Mouse (Mus musculus) layer of hippocampus, postnatal 36 days (tissue): ENCODE data around the gene Gsto2. TPM values are rescaled to one million over a fixed set of nuclear protein-coding genes. Genes with fewer than 3 reads are reported as not detected.

Experiments used
- DNase-seq, 2 experiments: peaks; one replicate each; pipeline ENCODE4 v3.0.0; 2022
- total RNA-seq, 2 experiments: library from RNA; stranded (reverse); gene quantifications; 2 replicates each; pipeline ENCODE4 v1.2.3; 2021

Gene Gsto2
- total RNA-seq, 2 experiments from 2014 or later: 2.7 to 3.1 TPM

DNA sequence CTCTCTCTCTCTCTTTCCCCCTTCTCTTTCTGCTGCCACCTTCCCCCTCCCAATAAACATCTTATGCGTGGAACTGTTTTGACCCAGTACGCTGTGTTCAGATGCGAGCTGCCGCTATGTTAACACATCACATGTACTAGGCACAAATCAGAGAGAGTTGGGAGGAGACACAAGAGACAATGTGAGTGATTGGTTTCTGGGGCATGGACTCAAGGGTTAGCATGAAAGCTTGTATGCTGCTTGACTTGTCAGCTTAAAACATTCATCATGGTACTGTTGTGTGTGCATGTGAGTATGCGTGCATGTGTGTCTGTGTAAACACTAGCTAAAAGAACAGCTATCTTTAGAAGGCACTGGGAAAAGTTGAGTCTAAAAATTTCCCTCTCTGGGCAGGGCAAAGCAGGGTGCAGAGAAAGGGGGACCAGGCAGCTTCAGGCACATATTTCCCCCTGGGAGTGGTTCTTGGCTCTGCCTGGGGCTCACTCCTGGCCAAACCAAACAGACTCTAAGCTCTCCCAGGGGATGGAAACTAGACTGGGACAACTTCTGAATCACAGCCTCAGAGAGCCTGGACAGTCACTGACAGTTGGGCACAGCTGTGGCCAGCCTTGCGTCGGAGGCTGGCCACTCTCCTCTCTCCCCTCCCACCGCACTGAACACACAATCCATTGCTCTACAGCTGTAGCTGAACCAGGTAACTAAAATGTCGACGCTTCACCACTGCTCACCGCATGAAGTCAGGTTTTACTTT, 26.4 kb downstream of the Gsto2 start:
- DNase-seq: no peak

DNA sequence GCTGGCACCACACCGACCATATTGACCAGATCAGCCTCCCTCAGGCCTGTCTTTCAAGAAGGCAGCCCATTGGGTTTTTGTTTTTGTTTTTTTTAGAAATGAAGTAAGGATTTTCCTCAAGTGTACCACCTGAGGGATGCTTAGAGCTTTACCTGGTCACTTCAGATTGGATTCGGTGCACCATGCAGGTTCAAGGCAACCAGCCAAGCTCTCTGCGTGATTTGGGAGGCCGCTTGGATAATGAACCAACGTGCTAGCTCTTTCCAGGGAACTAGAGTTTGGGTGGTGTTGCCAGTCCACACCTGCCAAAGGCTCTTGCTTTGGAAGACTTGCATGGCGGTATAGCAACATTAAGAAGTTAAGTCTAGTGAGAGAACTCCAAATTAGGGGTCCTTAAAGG, 27.8 kb downstream of the Gsto2 start:
- no peak for DNase-seq

DNA sequence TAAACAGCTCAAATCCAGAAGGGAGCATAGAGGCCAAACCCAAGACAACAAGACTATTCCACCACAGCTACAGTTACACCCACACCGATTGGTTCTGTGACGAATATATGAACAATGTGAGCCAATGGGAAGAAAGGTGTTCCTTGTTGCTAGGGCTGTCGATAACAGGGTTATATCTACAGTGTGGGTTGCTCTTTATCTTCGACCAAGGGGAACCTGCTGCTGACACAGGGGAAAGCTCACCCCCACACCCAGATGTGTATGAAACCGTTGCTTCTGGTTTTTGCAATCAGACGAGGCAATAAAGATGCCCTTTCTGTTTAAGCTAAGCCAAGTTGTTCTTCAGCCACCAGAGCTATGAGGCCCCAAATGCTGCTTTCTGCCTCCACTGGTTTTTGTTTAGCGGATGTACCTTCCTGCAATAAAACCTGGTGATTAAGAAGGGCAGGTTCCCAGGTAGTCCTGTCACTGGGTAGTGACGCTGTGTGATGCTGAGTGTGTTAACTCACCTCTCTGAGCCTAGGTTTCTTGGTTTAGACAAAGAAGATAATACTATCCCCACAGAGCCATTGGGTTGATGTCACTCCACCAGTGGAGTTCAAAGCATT, 33.2 kb downstream of the Gsto2 start:
- DNase-seq: no peak

DNA sequence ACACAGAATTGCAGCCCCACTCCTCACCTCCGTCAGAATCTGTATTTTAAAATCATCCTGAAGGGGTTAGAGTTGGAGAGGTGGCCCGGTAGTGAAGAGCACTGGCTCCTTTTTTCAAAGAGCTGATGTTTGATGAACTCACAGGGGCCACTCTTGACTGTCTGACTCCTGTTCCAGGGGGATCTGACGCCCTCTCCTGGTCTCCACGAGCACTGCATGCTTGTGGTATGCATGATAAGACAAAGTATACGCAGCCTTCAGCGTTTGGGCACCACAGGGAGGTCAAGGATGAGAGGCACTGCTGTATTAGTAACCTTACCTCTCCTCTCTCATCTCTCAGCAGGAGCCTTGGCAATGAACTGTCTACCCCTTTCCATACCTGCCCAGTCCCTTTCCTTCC, 34.7 kb downstream of the Gsto2 start:
- DNase-seq: no peak

DNA sequence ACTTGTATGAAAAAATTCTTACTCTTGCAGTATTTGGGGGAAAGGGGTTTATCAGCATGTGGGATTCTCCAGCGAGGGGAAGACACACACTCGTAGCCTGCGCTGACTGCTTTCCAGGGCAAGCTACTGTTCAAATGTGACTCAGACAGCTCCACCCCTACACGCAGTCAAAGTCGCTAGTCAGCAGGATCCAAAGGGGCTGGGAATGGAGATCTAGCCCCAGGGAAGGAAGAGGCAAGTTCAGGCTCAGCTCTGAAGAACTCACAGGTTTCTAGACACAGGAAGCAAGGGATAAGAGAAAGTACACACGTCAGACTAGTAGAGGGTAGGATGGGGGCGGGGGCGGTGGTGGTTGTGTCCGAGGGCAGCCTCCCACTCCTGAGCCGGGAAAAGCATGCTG, 35.2 kb downstream of the Gsto2 start:
- no peak for DNase-seq

DNA sequence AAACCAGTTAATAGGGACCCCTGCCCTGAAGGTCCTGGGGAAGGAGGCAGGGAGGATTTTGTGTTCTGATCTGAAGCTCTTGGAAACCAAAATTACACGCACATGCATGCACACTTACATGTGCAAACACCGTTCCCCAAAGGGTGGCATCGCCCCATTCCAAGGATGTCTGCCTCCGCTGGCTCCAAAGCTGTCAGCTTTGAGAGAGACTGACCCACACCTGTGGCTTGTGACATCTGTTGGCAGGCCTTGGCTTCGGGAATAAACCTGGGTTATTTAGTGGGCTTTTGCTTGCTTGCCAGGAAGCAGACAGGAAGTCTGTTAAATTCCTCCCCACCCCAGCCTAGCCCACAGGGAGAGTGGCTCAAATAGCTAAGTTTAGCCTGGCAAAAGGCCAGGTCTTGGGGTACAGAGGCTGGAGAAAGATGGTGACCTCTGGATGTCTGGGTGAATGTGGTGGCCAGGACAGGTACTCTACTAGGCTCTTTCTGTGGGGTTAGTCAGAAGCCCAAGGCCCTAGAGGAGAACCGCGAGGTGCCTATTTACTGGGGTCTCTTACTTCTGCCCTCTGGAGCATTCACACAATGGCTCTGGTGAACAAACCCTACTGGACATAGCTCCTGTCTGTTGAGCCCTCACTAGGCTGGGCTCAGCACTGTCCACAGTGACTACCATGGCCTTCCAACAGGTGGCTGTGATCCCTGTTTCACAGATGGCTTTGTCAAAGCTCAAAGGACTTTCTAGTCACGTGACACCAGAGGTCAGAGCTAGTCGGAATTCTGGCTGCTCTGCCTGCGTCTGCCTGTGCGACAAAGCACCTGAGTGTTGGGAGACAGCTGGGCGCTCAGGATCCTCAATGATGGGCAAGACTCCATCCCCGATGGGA, 37.2 kb downstream of the Gsto2 start:
- no peak for DNase-seq

DNA sequence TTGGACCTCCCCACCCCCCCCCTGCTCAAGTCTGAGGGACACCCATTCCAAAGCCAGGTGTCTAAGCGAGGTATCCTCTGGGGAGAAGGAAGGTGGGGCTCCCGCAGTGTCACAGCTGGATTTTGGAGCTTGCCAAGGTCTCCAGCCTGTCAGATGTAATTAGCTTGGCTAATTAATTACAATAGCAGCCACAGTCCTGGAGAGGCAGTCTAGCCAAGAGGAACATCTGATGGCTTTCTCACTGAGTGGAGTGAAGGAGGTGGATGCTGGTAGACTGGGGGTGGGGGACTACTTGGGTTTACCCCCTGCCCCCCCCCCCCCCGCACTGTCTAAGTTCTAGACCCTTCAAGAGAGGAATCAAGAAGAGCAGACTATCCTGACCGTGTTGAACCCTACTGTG, 38.3 kb downstream of the Gsto2 start:
- no peak for DNase-seq

DNA sequence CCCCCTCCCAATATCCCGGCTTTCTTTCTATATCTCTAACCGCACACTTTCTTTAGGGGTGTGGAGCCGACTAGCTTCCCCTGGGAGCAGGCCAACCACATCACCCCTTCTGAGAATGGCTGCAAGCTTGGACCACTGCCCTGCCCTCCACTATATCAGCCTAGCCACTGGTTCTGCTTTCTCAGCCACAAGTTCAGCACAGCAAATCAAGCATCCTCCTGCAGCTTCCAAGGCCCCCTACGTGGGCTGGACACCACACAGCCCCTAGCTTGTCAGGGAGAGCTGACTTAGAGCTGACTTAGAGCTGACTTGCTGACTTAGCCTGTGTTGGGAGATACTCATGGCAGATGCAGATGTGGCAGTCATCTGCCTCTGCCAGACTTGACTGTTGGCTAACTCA, 39.7 kb downstream of the Gsto2 start:
- DNase-seq: no peak

DNA sequence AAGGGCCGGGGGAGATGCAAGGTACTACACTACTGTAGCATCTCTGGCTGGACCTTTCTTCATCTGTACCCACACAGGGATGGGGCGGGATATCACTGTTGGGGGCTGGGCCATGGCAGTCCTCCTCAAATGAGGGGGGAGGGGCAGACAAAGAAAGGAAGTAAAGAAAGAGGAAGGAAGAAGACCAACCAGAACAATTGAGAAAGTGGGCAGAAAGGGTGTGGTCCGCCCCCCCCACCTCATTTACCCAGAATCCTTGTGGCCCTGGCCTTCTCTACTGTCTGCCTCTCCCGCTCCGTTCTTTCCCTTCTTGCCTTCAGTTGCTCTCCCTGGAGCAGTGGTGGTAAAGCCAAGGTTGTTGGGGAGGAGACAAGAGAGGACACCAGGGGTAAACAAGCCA, 40.3 kb downstream of the Gsto2 start:
- no peak for DNase-seq

DNA sequence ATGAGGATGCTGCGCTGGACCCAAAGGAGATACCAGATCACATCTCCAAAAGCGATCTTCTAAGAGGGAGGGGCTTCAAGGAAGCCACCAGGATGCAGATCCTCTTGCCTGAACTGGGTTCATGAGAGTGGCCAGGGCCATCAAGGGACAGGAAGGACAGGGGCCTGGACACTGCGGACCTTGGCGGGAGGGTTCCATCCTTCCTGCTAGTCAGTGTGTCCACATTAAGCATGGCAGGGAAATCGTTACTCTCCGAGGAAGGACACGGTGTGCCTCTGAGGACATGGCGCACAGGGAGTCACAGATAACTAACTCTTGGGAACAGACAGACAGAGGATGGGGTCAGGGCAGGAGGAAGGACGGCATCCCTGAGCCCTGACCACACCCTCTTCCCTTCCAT, 42.3 kb downstream of the Gsto2 start:
- no peak for DNase-seq

DNA sequence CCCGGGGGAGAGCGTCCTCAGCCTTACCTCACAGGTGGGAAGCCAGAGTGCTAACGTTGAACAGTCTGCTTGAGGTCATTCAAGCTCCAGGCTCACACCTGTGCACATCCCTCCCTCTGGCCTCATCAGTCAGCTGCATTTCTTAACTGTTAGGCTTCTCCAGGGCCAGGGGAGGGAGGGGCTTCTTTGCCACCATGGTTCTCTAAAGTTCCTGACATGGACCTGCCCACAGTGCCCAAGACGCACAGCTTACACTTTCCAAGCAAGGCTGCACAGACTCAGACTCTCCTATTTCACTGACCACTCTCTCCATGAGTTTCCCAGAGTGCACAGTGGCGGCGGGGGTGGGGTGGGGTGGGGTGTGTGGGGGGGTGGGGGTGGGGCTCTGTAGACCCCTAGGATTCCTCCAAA, 43.6 kb downstream of the Gsto2 start:
- no peak for DNase-seq

DNA sequence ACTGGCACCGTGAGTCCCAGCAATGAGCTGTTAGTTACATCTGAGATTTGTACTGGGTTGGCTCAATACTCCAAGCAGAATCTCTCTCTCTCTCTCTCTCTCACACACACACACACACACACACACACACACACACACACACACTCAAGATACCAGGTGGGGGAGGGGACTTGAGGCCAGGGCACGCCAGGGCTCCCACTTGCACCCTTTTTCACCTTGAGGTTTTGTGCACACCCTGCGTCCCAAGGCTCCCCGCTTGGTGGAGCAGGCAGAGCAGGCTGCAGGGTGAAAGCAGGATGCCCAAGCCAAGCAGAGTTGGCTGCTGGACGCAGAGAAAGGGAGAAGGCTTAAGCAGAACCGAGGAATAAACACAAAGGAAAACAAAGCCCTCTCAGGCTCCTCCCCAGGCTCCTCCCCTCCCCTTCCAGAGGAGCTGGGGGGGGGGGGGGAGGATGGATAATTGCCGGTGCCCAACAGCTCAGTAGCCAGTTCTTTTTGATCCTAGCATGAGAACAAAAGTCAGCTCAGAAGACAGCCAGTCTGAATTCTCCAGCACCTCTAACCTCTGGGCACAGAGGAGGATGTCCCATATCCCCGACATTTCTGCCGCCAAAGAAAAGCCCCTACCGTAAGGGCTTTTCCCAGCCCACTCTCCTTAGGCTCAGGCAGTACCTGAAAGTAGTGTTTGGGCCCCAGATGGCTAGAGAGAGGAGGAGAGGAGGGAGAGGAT, 44.2 kb downstream of the Gsto2 start:
- DNase-seq: no peak

DNA sequence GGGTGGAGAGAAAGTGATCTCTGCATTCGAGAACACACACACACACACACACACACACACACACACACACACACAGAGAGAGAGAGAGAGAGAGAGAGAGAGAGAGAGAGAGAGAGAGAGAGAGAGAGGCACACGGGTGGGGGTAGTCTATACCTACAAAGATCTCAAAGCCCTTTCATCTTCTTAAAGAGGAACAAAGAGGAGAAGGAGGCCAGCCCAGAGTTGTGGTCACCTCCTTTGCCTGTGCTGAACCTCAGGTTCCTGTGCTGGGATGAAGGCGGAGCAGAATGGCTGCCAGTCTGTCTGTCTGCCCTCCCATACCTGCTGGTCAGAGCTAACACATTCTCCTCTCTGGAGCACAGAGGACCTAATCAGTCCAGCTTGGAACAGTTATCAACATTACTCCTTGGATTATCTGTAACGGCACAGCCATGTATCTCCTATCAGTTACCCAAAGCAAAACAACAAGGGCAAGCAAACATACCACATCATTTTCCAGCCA, 44.8 kb downstream of the Gsto2 start:
- DNase-seq: no peak

DNA sequence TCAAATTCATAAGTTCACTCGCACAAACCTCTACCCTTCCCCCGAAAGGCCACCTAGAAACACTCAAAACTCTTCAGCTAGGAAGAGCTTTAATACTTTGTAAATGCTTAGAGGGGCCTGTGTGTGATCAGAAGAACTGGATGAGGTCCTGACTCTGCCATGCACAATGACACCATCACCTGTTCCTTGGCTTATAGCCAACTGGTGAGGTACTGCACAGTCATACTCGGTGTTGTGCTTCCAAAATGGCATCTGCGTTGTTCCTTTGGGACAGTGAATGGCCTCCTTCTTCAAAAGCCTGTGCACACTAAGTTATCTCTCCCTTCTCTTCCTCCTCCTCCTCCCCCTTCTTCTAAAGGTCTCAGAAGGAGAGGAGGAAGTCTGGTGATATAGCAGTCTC, 45.4 kb downstream of the Gsto2 start:
- DNase-seq: no peak

DNA sequence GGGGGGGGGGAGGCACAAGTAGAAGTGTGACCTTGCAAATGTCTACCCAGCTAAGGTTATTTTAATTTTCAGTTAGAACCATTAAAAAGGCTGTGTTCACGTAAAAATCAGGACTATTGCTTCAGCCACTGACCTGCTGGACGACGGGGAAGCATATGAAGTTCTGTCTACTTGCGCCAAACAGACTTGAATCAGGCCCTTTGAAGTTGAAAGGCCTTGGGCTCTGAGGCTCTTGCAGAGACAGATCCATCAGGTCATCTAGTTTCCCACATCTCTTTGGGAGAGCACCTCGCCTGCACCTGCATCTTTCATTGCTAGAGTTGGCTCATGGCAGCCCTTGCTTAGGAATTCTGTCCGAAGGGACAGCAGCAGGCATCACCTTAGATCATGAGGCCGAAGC, 48.0 kb downstream of the Gsto2 start:
- DNase-seq: no peak

DNA sequence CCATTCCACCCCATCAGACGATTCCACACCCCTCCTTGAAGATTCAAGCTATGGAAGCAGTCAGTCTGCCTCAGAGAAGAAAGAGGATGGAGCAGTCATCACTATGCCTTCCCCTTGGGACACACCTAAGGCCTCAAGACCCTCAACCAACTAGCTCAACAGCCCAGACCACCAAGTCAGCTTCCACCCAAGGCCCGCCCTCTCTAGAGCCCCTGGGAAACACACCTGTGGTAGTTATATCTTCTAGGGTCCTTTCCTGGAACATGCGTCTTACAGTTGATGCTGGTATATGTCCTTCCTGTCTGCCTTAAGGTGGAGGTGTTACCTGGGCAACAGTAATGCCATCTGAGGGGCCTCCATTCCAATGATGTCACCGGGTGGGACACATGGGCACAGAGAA, 48.9 kb downstream of the Gsto2 start:
- no peak for DNase-seq

DNA sequence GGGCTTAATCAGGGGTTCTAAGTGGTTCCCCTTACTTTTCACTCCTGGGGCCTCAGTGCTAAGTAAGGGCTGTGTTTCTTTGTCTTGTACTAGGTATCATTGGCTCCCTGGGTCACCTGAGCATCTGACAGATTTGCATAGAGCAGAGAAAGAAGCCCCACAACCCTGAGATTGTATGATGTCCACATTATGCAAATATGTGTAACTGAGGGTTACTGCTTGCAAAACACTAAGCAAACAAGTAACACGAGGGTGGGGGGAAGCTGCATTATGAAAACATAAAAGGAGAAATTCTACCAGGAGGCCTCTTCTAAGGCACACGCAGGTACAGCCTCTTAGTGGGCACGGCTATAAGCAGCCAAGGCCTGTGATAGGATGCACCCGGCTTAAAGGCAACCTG, 49.9 kb downstream of the Gsto2 start:
- no peak for DNase-seq

DNA sequence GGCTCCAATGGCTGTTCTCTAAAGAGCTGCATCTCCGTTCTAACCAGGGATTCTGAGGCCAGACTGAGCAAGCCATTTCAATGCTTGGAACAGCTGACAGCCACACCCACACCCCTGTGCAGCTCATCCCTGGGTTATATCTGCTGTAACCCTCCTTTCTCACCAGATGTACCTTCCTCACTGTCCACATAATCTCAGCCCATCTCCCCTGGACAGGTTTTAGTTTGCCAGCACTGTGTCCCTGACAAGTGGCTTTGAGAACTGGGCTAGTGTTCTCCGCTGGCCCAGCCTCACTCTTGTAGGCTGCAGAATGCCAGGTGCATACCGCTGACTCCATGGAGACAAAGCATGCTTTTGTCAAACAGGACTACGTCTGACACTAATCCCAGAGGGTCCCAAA, 52.1 kb downstream of the Gsto2 start:
- DNase-seq: no peak

DNA sequence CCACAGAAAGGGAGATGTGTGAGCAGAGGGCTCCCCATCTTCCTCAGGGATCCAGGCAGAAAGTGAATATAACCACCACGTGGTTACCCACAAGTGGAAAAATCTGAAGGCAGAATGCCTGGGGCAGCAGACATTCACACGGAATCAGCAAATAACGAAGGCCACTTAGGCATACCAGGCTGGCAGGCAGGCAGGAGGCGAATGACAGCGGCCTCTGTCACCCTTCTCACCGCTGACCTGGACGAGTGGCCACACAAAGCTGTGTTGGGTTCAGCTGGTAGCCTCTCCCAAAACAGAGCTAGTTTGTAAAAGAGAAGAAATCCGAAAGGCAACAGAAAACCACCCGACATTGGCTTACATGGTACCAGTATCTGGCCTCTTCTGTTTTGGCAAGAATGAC, 52.7 kb downstream of the Gsto2 start:
- no peak for DNase-seq

DNA sequence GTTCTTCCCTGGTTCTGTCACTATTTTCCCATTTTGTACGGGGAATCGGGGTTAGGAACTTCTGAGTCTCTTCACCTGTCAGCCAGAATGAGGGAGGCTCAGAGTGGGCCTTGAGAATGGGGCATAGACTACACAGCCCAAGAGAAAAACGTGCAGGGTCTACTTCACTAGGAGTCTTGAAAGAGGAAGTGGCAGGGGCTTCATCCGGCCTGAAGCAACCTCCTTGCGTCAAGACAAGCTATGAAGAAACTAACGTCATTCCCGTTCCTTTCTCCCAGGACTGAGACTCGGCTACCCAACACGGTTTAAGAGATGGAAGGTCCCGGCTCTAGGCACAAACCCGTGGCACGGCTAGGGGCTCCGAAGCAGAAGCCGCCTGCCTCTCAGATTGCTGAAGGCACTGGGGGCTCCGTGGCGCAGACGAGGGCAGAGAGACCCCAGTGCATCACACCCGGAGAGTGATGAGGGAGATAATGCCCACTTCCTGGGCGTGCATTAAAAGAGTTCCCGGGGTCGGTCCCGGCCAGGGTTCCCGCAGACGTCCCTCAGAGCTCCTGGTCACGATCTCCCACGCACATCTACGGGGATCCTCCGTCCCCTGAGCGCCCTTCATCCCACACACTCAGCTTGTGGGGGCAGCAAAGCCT, 53.2 kb downstream of the Gsto2 start:
- no peak for DNase-seq

DNA sequence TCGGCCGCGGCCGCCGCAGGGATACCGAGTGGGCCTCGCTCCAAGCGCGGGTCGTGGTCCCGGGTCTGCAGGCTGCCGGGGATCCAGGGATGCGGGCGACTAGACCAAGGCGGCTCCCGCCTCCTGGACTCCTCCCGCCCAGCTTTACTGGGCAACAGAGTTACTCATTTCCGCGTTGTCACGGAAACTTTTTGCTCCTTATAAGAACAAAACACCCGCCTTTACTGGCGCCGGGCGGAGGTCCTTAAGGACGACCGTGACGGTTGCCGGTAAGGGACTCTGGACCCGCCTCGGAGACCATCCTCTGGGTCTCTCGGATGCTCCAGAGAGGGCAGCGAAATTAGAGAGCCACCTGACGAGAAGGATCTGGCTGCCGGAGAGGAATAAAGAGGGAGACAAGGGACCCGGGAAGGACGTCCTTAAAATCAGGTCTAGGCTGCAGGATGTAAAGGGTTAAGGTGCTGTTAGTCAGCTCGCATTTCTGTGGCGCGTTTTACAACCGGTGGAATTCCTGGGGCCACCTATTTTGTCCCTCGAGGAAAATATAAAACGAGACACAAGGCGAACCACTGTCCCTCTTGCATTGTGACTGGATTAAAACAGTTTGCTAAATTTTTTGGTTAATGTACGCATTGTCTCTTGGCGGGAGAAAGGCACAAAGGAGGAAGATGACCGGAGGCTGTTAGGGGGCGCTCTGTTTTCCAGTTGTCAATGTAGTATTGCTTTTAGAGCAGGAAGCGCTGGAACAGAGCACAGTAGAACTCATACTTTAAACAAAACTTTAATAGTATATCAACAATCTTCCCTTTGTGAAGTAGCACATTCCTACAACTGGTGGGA, 54.0 kb downstream of the Gsto2 start, which contains the start of the genes Cfap43 and Itprip:
TSS of gene Cfap43 (minus strand) at position 162 of the 840 bp plus-strand sequence.
TSS of gene Itprip (minus strand) at position 174 of the 840 bp plus-strand sequence.
- DNase-seq: peak; percentile 60 to 63
